Mouse (Mus musculus): ENCODE measurements around the gene Sult1a1. TPM values are rescaled to one million over a fixed set of nuclear protein-coding genes. Genes with fewer than 3 reads are reported as not detected.

The Sult1a1 gene
- polyA plus RNA-seq, 1 experiment from 2014 or later = 8.5 TPM

GRCm38 (mm10) chr7:126659771-126660170, 16.5 kb downstream of the Sult1a1 start:
- no peak overlapping the region for H3K27ac ChIP-seq (ENCODE audit: low read length)
- no peak overlapping the region for H3K4me2 ChIP-seq (ENCODE audit: low read length)
- H3K27me3 ChIP-seq (ENCODE audit: control insufficient read depth, insufficient read depth, low read depth, low read length) = no peaks in the 10 kb centered on the region
- 84% methylated on average over 3 of the region's 3 CpGs for WGBS
- no peak overlapping the region for H3K4me3 ChIP-seq (ENCODE audit: low read depth, low read length)
- H3K36me3 ChIP-seq (ENCODE audit: control insufficient read depth, insufficient read depth, low read length) = peaks cover 4% of the 10 kb centered on the region; the same call in 1 of the 2 replicates
- no peaks in the 10 kb centered on the region for H3K4me1 ChIP-seq (ENCODE audit: control insufficient read depth, insufficient read depth, low read length)
- H3K9ac ChIP-seq (ENCODE audit: low read depth, low read length) = no peak overlapping the region
- ATAC-seq = no peak
- no peaks in the 10 kb centered on the region for H3K9me3 ChIP-seq (replicated peaks; ENCODE audit: control insufficient read depth, low read length, poor library complexity, severe bottlenecking)

- ATAC-seq = no peak
- Histone ChIP-seq H3K36me3 (ENCODE audit: control insufficient read depth, insufficient read depth, low read length) (no peaks in the 10 kb centered on the region), H3K9me3 (replicated peaks; ENCODE audit: control insufficient read depth, low read length, poor library complexity, severe bottlenecking) (no peaks in the 10 kb centered on the region), H3K27me3 (ENCODE audit: control insufficient read depth, insufficient read depth, low read depth, low read length) (no peaks in the 10 kb centered on the region), H3K4me3 (ENCODE audit: low read depth, low read length) (no peak overlapping the region), H3K27ac (ENCODE audit: low read length) (no peak overlapping the region), H3K4me1 (ENCODE audit: control insufficient read depth, insufficient read depth, low read length) (no peaks in the 10 kb centered on the region), H3K4me2 (ENCODE audit: low read length) (no peak overlapping the region), H3K9ac (ENCODE audit: low read depth, low read length) (no peak overlapping the region)
- WGBS = 97% methylated on average over 1 of the region's 1 CpGs
These were observed 18.7 kb downstream of the Sult1a1 start for GRCm38 (mm10) chr7:126657522-126657921.

GRCm38 (mm10) chr7:126655695-126656094, 20.5 kb downstream of the Sult1a1 start:
- WGBS = 96% methylated on average over 3 of the region's 3 CpGs
- no peak for ATAC-seq
- no peaks in the 10 kb centered on the region for H3K9me3 ChIP-seq (replicated peaks; ENCODE audit: control insufficient read depth, low read length, poor library complexity, severe bottlenecking)

GRCm38 (mm10) chr7:126653991-126654390, 22.2 kb downstream of the Sult1a1 start:
- Histone ChIP-seq H3K4me2 (ENCODE audit: low read length) (no peak overlapping the region), H3K27me3 (ENCODE audit: control insufficient read depth, insufficient read depth, low read depth, low read length) (no peaks in the 10 kb centered on the region), H3K9me3 (replicated peaks; ENCODE audit: control insufficient read depth, low read length, poor library complexity, severe bottlenecking) (no peaks in the 10 kb centered on the region), H3K4me1 (ENCODE audit: control insufficient read depth, insufficient read depth, low read length) (peaks cover 8% of the 10 kb centered on the region), H3K27ac (ENCODE audit: low read length) (no peak overlapping the region), H3K9ac (ENCODE audit: low read depth, low read length) (no peak overlapping the region), H3K36me3 (ENCODE audit: control insufficient read depth, insufficient read depth, low read length) (no peaks in the 10 kb centered on the region), H3K4me3 (ENCODE audit: low read depth, low read length) (no peak overlapping the region)
- 91% methylated on average over 2 of the region's 2 CpGs for WGBS
- no peak for ATAC-seq

More at GRCm38 (mm10) chr7:126655695-126656094, 20.5 kb downstream of the Sult1a1 start:
- Histone ChIP-seq H3K4me3 (ENCODE audit: low read depth, low read length) (no peak overlapping the region), H3K27ac (ENCODE audit: low read length) (no peak overlapping the region), H3K9ac (ENCODE audit: low read depth, low read length) (no peak overlapping the region), H3K27me3 (ENCODE audit: control insufficient read depth, insufficient read depth, low read depth, low read length) (no peaks in the 10 kb centered on the region), H3K36me3 (ENCODE audit: control insufficient read depth, insufficient read depth, low read length) (no peaks in the 10 kb centered on the region), H3K4me2 (ENCODE audit: low read length) (no peak overlapping the region), H3K4me1 (ENCODE audit: control insufficient read depth, insufficient read depth, low read length) (no peaks in the 10 kb centered on the region)

- H3K27me3 ChIP-seq (ENCODE audit: control insufficient read depth, insufficient read depth, low read depth, low read length) = no peaks in the 10 kb centered on the region
- H3K4me1 ChIP-seq (ENCODE audit: control insufficient read depth, insufficient read depth, low read length) = peaks cover 11% of the 10 kb centered on the region
- no peak overlapping the region for H3K4me2 ChIP-seq (ENCODE audit: low read length)
- no peak for ATAC-seq
- no peak overlapping the region for H3K9ac ChIP-seq (ENCODE audit: low read depth, low read length)
- no peak overlapping the region for H3K4me3 ChIP-seq (ENCODE audit: low read depth, low read length)
- no peaks in the 10 kb centered on the region for H3K36me3 ChIP-seq (ENCODE audit: control insufficient read depth, insufficient read depth, low read length)
- H3K9me3 ChIP-seq (replicated peaks; ENCODE audit: control insufficient read depth, low read length, poor library complexity, severe bottlenecking) = no peaks in the 10 kb centered on the region
- WGBS = 89% methylated on average over 2 of the region's 2 CpGs
- no peak overlapping the region for H3K27ac ChIP-seq (ENCODE audit: low read length)
These were observed 25.4 kb downstream of the Sult1a1 start for GRCm38 (mm10) chr7:126650852-126651251.

- Histone ChIP-seq H3K9ac (ENCODE audit: low read depth, low read length) (peak within 1 kb of the TSS; percentile 74), H3K4me2 (ENCODE audit: low read length) (peak within 1 kb of the TSS; percentile 64), H3K9me3 (replicated peaks; ENCODE audit: control insufficient read depth, low read length, poor library complexity, severe bottlenecking) (no peaks in the 10 kb centered on the region), H3K27ac (ENCODE audit: low read length) (peak within 1 kb of the TSS; percentile 96), H3K27me3 (ENCODE audit: control insufficient read depth, insufficient read depth, low read depth, low read length) (no peaks in the 10 kb centered on the region), H3K4me1 (ENCODE audit: control insufficient read depth, insufficient read depth, low read length) (peaks cover 11% of the 10 kb centered on the region), H3K4me3 (ENCODE audit: low read depth, low read length) (peak within 1 kb of the TSS; percentile 69), H3K36me3 (ENCODE audit: control insufficient read depth, insufficient read depth, low read length) (no peaks in the 10 kb centered on the region)
- peak; percentile 99 for ATAC-seq
- 1% methylated on average over 57 of the region's 57 CpGs for WGBS
These were observed 26.8 kb downstream of the Sult1a1 start, which contains the start of gene Sgf29 for GRCm38 (mm10) chr7:126649231-126650051. Gene Sgf29 (plus strand): TSS chr7:126649309.

GRCm38 (mm10) chr7:126648486-126648885, 27.7 kb downstream of the Sult1a1 start:
- no peaks in the 10 kb centered on the region for H3K9me3 ChIP-seq (replicated peaks; ENCODE audit: control insufficient read depth, low read length, poor library complexity, severe bottlenecking)
- peaks cover 11% of the 10 kb centered on the region for H3K4me1 ChIP-seq (ENCODE audit: control insufficient read depth, insufficient read depth, low read length)
- no peaks in the 10 kb centered on the region for H3K27me3 ChIP-seq (ENCODE audit: control insufficient read depth, insufficient read depth, low read depth, low read length)
- H3K9ac ChIP-seq (ENCODE audit: low read depth, low read length) = no peak overlapping the region; the same call in 1 of the 2 replicates
- H3K27ac ChIP-seq (ENCODE audit: low read length) = peak overlapping the region; percentile 96
- H3K36me3 ChIP-seq (ENCODE audit: control insufficient read depth, insufficient read depth, low read length) = no peaks in the 10 kb centered on the region
- no peak for ATAC-seq
- WGBS = 77% methylated on average over 4 of the region's 4 CpGs
- peak overlapping the region; percentile 69 for H3K4me3 ChIP-seq (ENCODE audit: low read depth, low read length)
- H3K4me2 ChIP-seq (ENCODE audit: low read length) = peak overlapping the region; percentile 64

- Histone ChIP-seq H3K9ac (ENCODE audit: low read depth, low read length) (no peak overlapping the region), H3K4me1 (ENCODE audit: control insufficient read depth, insufficient read depth, low read length) (peaks cover 11% of the 10 kb centered on the region), H3K36me3 (ENCODE audit: control insufficient read depth, insufficient read depth, low read length) (no peaks in the 10 kb centered on the region), H3K4me2 (ENCODE audit: low read length) (no peak overlapping the region), H3K27me3 (ENCODE audit: control insufficient read depth, insufficient read depth, low read depth, low read length) (no peaks in the 10 kb centered on the region), H3K9me3 (replicated peaks; ENCODE audit: control insufficient read depth, low read length, poor library complexity, severe bottlenecking) (no peaks in the 10 kb centered on the region), H3K27ac (ENCODE audit: low read length) (no peak overlapping the region), H3K4me3 (ENCODE audit: low read depth, low read length) (no peak overlapping the region)
- 67% methylated on average over 5 of the region's 5 CpGs for WGBS
- ATAC-seq = no peak
These were observed 30.5 kb downstream of the Sult1a1 start for GRCm38 (mm10) chr7:126645708-126646107.

GRCm38 (mm10) chr7:126644914-126645313, 31.3 kb downstream of the Sult1a1 start:
- Histone ChIP-seq H3K27me3 (ENCODE audit: control insufficient read depth, insufficient read depth, low read depth, low read length) (no peaks in the 10 kb centered on the region), H3K27ac (ENCODE audit: low read length) (no peak overlapping the region), H3K36me3 (ENCODE audit: control insufficient read depth, insufficient read depth, low read length) (no peaks in the 10 kb centered on the region), H3K4me2 (ENCODE audit: low read length) (no peak overlapping the region), H3K4me3 (ENCODE audit: low read depth, low read length) (no peak overlapping the region), H3K9ac (ENCODE audit: low read depth, low read length) (no peak overlapping the region), H3K4me1 (ENCODE audit: control insufficient read depth, insufficient read depth, low read length) (peaks cover 4% of the 10 kb centered on the region), H3K9me3 (replicated peaks; ENCODE audit: control insufficient read depth, low read length, poor library complexity, severe bottlenecking) (no peaks in the 10 kb centered on the region)
- ATAC-seq = no peak

Measured in midbrain, embryonic 16.5 days (tissue).